8 mouse cellular contexts compared by ENCODE assay signal in the genomic region with DNA sequence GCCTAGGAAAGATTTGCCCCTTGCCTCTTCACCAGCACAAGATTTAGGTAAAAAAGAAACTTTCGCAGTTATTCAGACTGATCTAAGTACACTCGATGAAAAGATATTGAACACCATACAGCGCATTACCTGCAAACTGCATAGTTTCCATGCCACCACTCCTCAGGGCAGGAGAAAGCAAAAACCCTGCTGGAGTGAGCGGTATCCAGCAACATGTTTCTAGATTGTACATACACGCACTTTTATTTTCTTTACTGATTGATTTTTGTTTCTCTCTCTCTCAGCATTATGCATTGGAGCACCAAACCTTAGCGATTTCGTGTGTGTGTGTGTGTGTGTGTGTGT. TPM values are rescaled to one million over a fixed set of nuclear protein-coding genes. Genes with fewer than 3 reads are reported as not detected.
DNase-seq lines count a peak whose midpoint lies in the region; ATAC-seq and TF ChIP-seq lines count a peak whose summit lies in the region.

No protein-coding gene starts in this region.

- no peaks in the 10 kb centered on the region for H3K27me3 ChIP-seq in kidney, embryonic 14.5 days (ENCODE audit: control insufficient read depth, insufficient read depth, low read length)
- H3K27me3 ChIP-seq in hindbrain, postnatal 0 days (ENCODE audit: insufficient read depth, low read length): no peaks in the 10 kb centered on the region
- 0 out of 2 replicates have a peak, but pooled peaks cover under 1% of the 10 kb centered on the region for H3K27me3 ChIP-seq in midbrain, embryonic 16.5 days (ENCODE audit: control insufficient read depth, insufficient read depth, low read depth, low read length)

- intact Hi-C loops in left cerebral cortex, postnatal 25 days (cut with DNase I): no loop called here

- no peak overlapping the region; the same call in 1 of the 2 replicates for H3K4me2 ChIP-seq in kidney, embryonic 14.5 days (replicated peaks; ENCODE audit: low read depth, low read length)
- H3K4me2 ChIP-seq in hindbrain, postnatal 0 days (ENCODE audit: low read depth, low read length): peak overlapping the region; percentile 49
- H3K4me2 ChIP-seq in midbrain, embryonic 16.5 days (ENCODE audit: low read length): peak overlapping the region; percentile 49

- peaks cover 9% of the 10 kb centered on the region for H3K4me1 ChIP-seq in kidney, embryonic 14.5 days (ENCODE audit: control insufficient read depth, insufficient read depth, low read length)
- H3K4me1 ChIP-seq in cortical plate, adult 2 months (ENCODE audit: control insufficient read depth, insufficient read depth, low read length): peaks cover 11% of the 10 kb centered on the region
- peaks cover 10% of the 10 kb centered on the region for H3K4me1 ChIP-seq in hindbrain, postnatal 0 days (ENCODE audit: insufficient read depth, low read length)
- H3K4me1 ChIP-seq in midbrain, embryonic 16.5 days (ENCODE audit: control insufficient read depth, insufficient read depth, low read length): peaks cover 25% of the 10 kb centered on the region

- peak; percentile 60 for ATAC-seq in kidney, embryonic 14.5 days (ENCODE audit: low FRiP score, low TSS enrichment)
- ATAC-seq in hindbrain, postnatal 0 days: peak; percentile 72
- no peak; the same call in none of the 2 replicates for ATAC-seq in midbrain, embryonic 16.5 days

- H3K9ac ChIP-seq in kidney, embryonic 14.5 days (ENCODE audit: low read depth, low read length): no peak overlapping the region
- no peak overlapping the region for H3K9ac ChIP-seq in hindbrain, postnatal 0 days (replicated peaks; ENCODE audit: low read length)
- peak overlapping the region; percentile 93; the same call in 1 of the 2 replicates for H3K9ac ChIP-seq in midbrain, embryonic 16.5 days (ENCODE audit: low read depth, low read length)

- no peak overlapping the region for H3K27ac ChIP-seq in kidney, embryonic 14.5 days (ENCODE audit: low read depth, low read length)
- H3K27ac ChIP-seq in cortical plate, adult 2 months (ENCODE audit: insufficient read depth, low read length): no peak overlapping the region
- H3K27ac ChIP-seq in hindbrain, postnatal 0 days: peak overlapping the region; percentile 79; the same call in 1 of the 2 replicates
- H3K27ac ChIP-seq in midbrain, embryonic 16.5 days (ENCODE audit: low read length): 0 out of 2 replicates have a peak overlapping the region, but pooled peaks have one; percentile 5

- H3K4me3 ChIP-seq in kidney, embryonic 14.5 days (ENCODE audit: low read length): peak overlapping the region; percentile 95; the same call in 1 of the 2 replicates
- H3K4me3 ChIP-seq in cortical plate, adult 2 months (ENCODE audit: insufficient read depth, low read length): peak overlapping the region; percentile 87
- H3K4me3 ChIP-seq in hindbrain, postnatal 0 days (ENCODE audit: low read length): peak overlapping the region; percentile 97
- peak overlapping the region; percentile 99 for H3K4me3 ChIP-seq in midbrain, embryonic 16.5 days (ENCODE audit: low read depth, low read length)

- peaks cover 2% of the 10 kb centered on the region; the same call in 1 of the 2 replicates for H3K36me3 ChIP-seq in kidney, embryonic 14.5 days (ENCODE audit: control insufficient read depth, insufficient read depth, low read length)
- H3K36me3 ChIP-seq in hindbrain, postnatal 0 days (ENCODE audit: insufficient read depth, low read length): no peaks in the 10 kb centered on the region
- no peaks in the 10 kb centered on the region for H3K36me3 ChIP-seq in midbrain, embryonic 16.5 days (ENCODE audit: control insufficient read depth, insufficient read depth, low read length)

- DNase-seq in kidney, adult 8-10 months: no peak
- no peak for DNase-seq in hindbrain, postnatal 0 days (ENCODE audit: low spot score)
- DNase-seq in left cerebral cortex, postnatal 25 days (ENCODE audit: low spot score in 2 of 2): no peak
- DNase-seq in adrenal gland, postnatal 14 days: no peak
- no peak for DNase-seq in MN1 (ENCODE audit: low spot score)

- WGBS in kidney, embryonic 14.5 days: 56% methylated on average over 7 of the region's 7 CpGs
- 45% methylated on average over 7 of the region's 7 CpGs for WGBS in hindbrain, postnatal 0 days
- 45% methylated on average over 7 of the region's 7 CpGs for WGBS in midbrain, embryonic 16.5 days

- TF ChIP-seq POLR2A in cortical plate, adult 2 months (IDR thresholded peaks at IDR 0.05; ENCODE audit: extremely low read depth, insufficient read depth, low read length): no peak

- no peak for TF ChIP-seq CTCF in cortical plate, adult 2 months (IDR thresholded peaks at IDR 0.05; ENCODE audit: extremely low read depth, insufficient read depth, low read length)
- no peak for TF ChIP-seq CTCF in hindbrain, postnatal 0 days (IDR thresholded peaks at IDR 0.05; ENCODE audit: low read depth)

- no peaks in the 10 kb centered on the region for H3K9me3 ChIP-seq in kidney, embryonic 14.5 days (ENCODE audit: control insufficient read depth, low read length)
- no peaks in the 10 kb centered on the region for H3K9me3 ChIP-seq in hindbrain, postnatal 0 days (ENCODE audit: low read length)
- no peaks in the 10 kb centered on the region for H3K9me3 ChIP-seq in midbrain, embryonic 16.5 days (replicated peaks; ENCODE audit: control insufficient read depth, low read length, poor library complexity, severe bottlenecking)

RNA-seq across cellular contexts. Expression of a gene that starts 0.3 kb away (rescaled TPM):
- 20.0 and 35.6 TPM in 2 replicates for polyA plus RNA-seq in kidney, embryonic 14.5 days (2014; fragmentation: Nextera tagmentation; extraction: Ambion mirVana)
- 87.2 and 91.9 TPM in 2 replicates for polyA plus RNA-seq in cortical plate, adult 2 months (2012; rRNA removed)
- total RNA-seq in hindbrain, postnatal 0 days (2014; rRNA removed): 65.0 and 73.8 TPM in 2 replicates
- 40.7 and 45.4 TPM in 2 replicates for polyA plus RNA-seq in hindbrain, postnatal 0 days (2015; fragmentation: Nextera tagmentation; extraction: Ambion mirVana)
- 48.5 and 49.6 TPM in 2 replicates for polyA plus RNA-seq in midbrain, embryonic 16.5 days (2015; fragmentation: Nextera tagmentation; extraction: Ambion mirVana)
- 100 to 1,000 TPM in 1 of 2 experiments, 10 to 100 TPM in 1; 92.8 to 100 TPM for total RNA-seq in left cerebral cortex, postnatal 25 days (2021)
- total RNA-seq in adrenal gland, postnatal 14 days (2021): 46.9 and 54.5 TPM in 2 replicates

Comparison
In these comparisons a context has a peak if more than half of its experiments do, and no peak if none do; other contexts are left out.
1. H3K27ac ChIP-seq: peak in hindbrain, postnatal 0 days (single experiment) and midbrain, embryonic 16.5 days (single experiment); none in kidney, embryonic 14.5 days (single experiment) and cortical plate, adult 2 months (single experiment).
2. Peak in every context shown above with its lines, with median percentiles within 50 percentile points of each other: H3K4me3 ChIP-seq.